Mouse (Mus musculus) bone marrow, adult 2 months (tissue): ENCODE results near the gene Ndufa11.

Experiments used
- CTCF ChIP-seq: fragments of 200-500 bp; IDR thresholded peaks from 2 replicates; pipeline ENCODE4 v1.5.1; 2011; ENCODE audit warnings: low read length, control low read depth; ENCODE audit not compliant: control insufficient read depth, insufficient read depth
- POLR2A ChIP-seq: fragments of 200-500 bp; IDR thresholded peaks from 2 replicates; pipeline ENCODE4 v1.6.1; 2011; ENCODE audit warnings: low read depth, mild to moderate bottlenecking, control low read depth, low read length, borderline replicate concordance; ENCODE audit not compliant: control insufficient read depth

DNA sequence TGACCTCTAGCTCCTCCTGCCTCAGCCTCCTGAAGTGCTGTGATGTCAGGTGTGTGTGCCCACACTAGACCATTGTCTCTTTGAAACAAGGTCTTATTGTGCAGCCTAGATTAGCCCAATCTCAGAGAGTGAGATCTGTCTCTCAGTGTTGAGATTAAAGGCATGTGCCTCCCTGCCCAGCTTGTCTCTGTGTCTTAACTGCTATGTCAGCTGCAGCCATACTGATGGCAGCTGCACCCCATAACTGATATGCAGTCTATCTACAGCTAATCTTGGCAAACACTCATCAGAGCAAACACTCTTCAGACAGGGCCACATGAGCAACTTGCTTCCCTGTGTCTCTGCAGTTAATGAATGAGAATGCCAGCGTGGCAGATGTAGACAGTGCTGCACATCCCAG is 11.1 kb upstream of the Ndufa11 start:
- no peak for TF ChIP-seq CTCF
- no peak for TF ChIP-seq POLR2A
